Mouse (Mus musculus) granulocyte monocyte progenitor cell, adult 5-6 weeks (primary cell): ENCODE results near the gene Shc2. TPM values are rescaled to one million over a fixed set of nuclear protein-coding genes. Genes with fewer than 3 reads are reported as not detected.

ENCODE experiments used
- ATAC-seq: replicated peaks from 2 replicates; pipeline ENCODE4 v1.8.0; 2016; ENCODE audit warnings: mild to moderate bottlenecking, moderate TSS enrichment, inconsistent platforms; ENCODE audit not compliant: poor library complexity, severe bottlenecking
- total RNA-seq, 2 experiments: library from RNA; stranded (forward) in 1 of 2; stranded (reverse) in 1 of 2; fragments of 200-712, 200-1000 nt in 1 of 2; fragments of >200 nt in 1 of 2; fragmentation: Nextera tagmentation in 1 of 2; gene quantifications; 2 replicates each; pipeline ENCODE4 v1.2.3; 2014 to 2017

Gene Shc2
- total RNA-seq (2014; fragmentation: Nextera tagmentation) (not detected in 2 replicates), total RNA-seq (2017) (not detected in 2 replicates)

GRCm38 (mm10) chr10:79637128-79638110 lies at the start of gene Shc2:
Gene Shc2, minus strand, starts transcription at chr10:79637918.
- ATAC-seq, result peak; percentile 11; the same call in 1 of the 2 replicates

- no peak for ATAC-seq
These were observed 49.8 kb upstream of the Shc2 start for GRCm38 (mm10) chr10:79687513-79687912.

- ATAC-seq, result no peak
These were observed 49.0 kb upstream of the Shc2 start for GRCm38 (mm10) chr10:79686691-79687090.

GRCm38 (mm10) chr10:79686219-79686618 lies 48.5 kb upstream of the Shc2 start:
- ATAC-seq, result no peak

GRCm38 (mm10) chr10:79684770-79685600 lies 47.3 kb upstream of the Shc2 start:
- ATAC-seq, result no peak

GRCm38 (mm10) chr10:79683726-79684640 lies 46.3 kb upstream of the Shc2 start:
- no peak for ATAC-seq

- peak; percentile 13; the same call in 1 of the 2 replicates for ATAC-seq
These were observed 45.3 kb upstream of the Shc2 start for GRCm38 (mm10) chr10:79682916-79683582.

GRCm38 (mm10) chr10:79682551-79682915 lies 44.8 kb upstream of the Shc2 start:
- 0 out of 2 replicates have a peak, but pooled peaks have one; percentile 0 for ATAC-seq

- ATAC-seq, result peak; percentile 80
These were observed 44.0 kb upstream of the Shc2 start, which contains the start of gene Cdc34 for GRCm38 (mm10) chr10:79681591-79682245. Gene Cdc34, plus strand, starts transcription at chr10:79682195.

- peak; percentile 6; the same call in 1 of the 2 replicates for ATAC-seq
These were observed 43.1 kb upstream of the Shc2 start for GRCm38 (mm10) chr10:79680606-79681495.

- no peak for ATAC-seq
These were observed 37.8 kb upstream of the Shc2 start for GRCm38 (mm10) chr10:79675346-79676035.

GRCm38 (mm10) chr10:79673054-79673453 lies 35.3 kb upstream of the Shc2 start:
- no peak for ATAC-seq

- no peak for ATAC-seq
These were observed 34.4 kb upstream of the Shc2 start for GRCm38 (mm10) chr10:79672088-79672455.

GRCm38 (mm10) chr10:79671396-79672087 lies 33.8 kb upstream of the Shc2 start:
- ATAC-seq, result no peak

GRCm38 (mm10) chr10:79670071-79670888 lies 32.6 kb upstream of the Shc2 start:
- ATAC-seq, result peak; percentile 54
